Mouse (Mus musculus) liver, embryonic 14.5 days (tissue): ENCODE results near the gene Gcgr. TPM values are rescaled to one million over a fixed set of nuclear protein-coding genes. Genes with fewer than 3 reads are reported as not detected.
A peak's percentile ranks its signal among the peaks of the same experiment; 100 is the strongest.

Experiments used
- ATAC-seq: fragments of 200-750 bp; cut with Nextera tagmentation; 2 replicates; pipeline ENCODE4 v1.8.0; 2017; ENCODE audit warnings: moderate number of reproducible peaks, mild to moderate bottlenecking, moderate library complexity; ENCODE audit not compliant: insufficient read depth
- DNase-seq, 3 experiments: peaks; one replicate each; pipeline ENCODE4 v3.0.0-alpha.2; 2012 to 2013; ENCODE audit warnings: low read depth in 3 of 3, low spot score in 3 of 3
- H3K27ac ChIP-seq: fragments of 300-500 bp; sonication (generic); 2 replicates; pipeline ENCODE4 v1.5.1; 2014; ENCODE audit warnings: moderate library complexity, mild to moderate bottlenecking, control low read depth, inconsistent platforms
- H3K27me3 ChIP-seq: fragments of 300-500 bp; sonication (generic); 2 replicates; pipeline ENCODE4 v1.6.1; 2014; ENCODE audit warnings: mild to moderate bottlenecking, low read length, moderate library complexity; ENCODE audit not compliant: control insufficient read depth, insufficient read depth
- H3K36me3 ChIP-seq: fragments of 300-500 bp; sonication (generic); replicated peaks from 2 replicates; pipeline ENCODE4 v1.6.1; 2014; ENCODE audit warnings: low read depth; ENCODE audit not compliant: control insufficient read depth, insufficient read depth
- H3K4me1 ChIP-seq, 2 experiments: fragments of 200-500 bp in 1 of 2; fragments of 300-500 bp in 1 of 2; sonication (generic) in 1 of 2; replicated peaks; 2 replicates each; pipeline ENCODE4 v1.6.1; 2012 to 2014; ENCODE audit warnings: antibody characterized with exemption in 1 of 2, inconsistent platforms in 1 of 2, low read length in 1 of 2; ENCODE audit not compliant: control insufficient read depth in 2 of 2, insufficient read depth in 2 of 2
- H3K4me2 ChIP-seq: fragments of 300-500 bp; sonication (generic); 2 replicates; pipeline ENCODE4 v1.6.1; 2014; ENCODE audit warnings: low read depth, mild to moderate bottlenecking, control low read depth, moderate library complexity
- H3K4me3 ChIP-seq, 2 experiments: fragments of 200-500 bp in 1 of 2; fragments of 300-500 bp in 1 of 2; sonication (generic) in 1 of 2; 2 replicates each; pipeline ENCODE4 v1.5.1; 2012 to 2014; ENCODE audit warnings: low read depth in 2 of 2, low read length in 2 of 2, mild to moderate bottlenecking in 2 of 2, control low read depth in 1 of 2, inconsistent platforms in 1 of 2, moderate library complexity in 1 of 2; ENCODE audit not compliant: insufficient read depth in 1 of 2
- H3K9ac ChIP-seq: fragments of 300-500 bp; sonication (generic); replicated peaks from 2 replicates; pipeline ENCODE4 v1.6.1; 2014; ENCODE audit warnings: mild to moderate bottlenecking, control low read depth, moderate library complexity
- H3K9me3 ChIP-seq: fragments of 300-500 bp; sonication (generic); 2 replicates; pipeline ENCODE4 v1.6.1; 2016; ENCODE audit warnings: low read length, mixed read lengths; ENCODE audit not compliant: control insufficient read depth
- CTCF ChIP-seq: IDR thresholded peaks from 2 replicates; pipeline ENCODE4 v1.5.1; 2016; ENCODE audit warnings: antibody characterized with exemption, low read depth, control low read depth
- EP300 ChIP-seq: IDR thresholded peaks from 2 replicates; pipeline ENCODE4 v1.6.1; 2016; ENCODE audit warnings: antibody characterized with exemption, low read depth
- WGBS: fragments of 180-500 bp; shearing (Covaris S2); extraction: QIAGEN DNeasy Blood & Tissue Kit; methylation state at CpG from one replicate; pipeline ENCODE4 v1.1.7; 2014; ENCODE audit not compliant: insufficient replicate concordance; 5-methylcytosine and 5-hydroxymethylcytosine counted together
- polyA plus RNA-seq, 2 experiments: library from polyadenylated mRNA; depleted of rRNA in 1 of 2; stranded (reverse) in 1 of 2; unstranded in 1 of 2; fragments of >200 nt; fragmentation: Nextera tagmentation in 1 of 2; extraction: Ambion mirVana in 1 of 2; gene quantifications; 2 replicates each; pipeline versions ENCODE4 v1.2.1 to v1.2.3; 2012 to 2014

Gcgr gene
- polyA plus RNA-seq, 2 experiments, result 11.6 to 19.8 TPM

DNA sequence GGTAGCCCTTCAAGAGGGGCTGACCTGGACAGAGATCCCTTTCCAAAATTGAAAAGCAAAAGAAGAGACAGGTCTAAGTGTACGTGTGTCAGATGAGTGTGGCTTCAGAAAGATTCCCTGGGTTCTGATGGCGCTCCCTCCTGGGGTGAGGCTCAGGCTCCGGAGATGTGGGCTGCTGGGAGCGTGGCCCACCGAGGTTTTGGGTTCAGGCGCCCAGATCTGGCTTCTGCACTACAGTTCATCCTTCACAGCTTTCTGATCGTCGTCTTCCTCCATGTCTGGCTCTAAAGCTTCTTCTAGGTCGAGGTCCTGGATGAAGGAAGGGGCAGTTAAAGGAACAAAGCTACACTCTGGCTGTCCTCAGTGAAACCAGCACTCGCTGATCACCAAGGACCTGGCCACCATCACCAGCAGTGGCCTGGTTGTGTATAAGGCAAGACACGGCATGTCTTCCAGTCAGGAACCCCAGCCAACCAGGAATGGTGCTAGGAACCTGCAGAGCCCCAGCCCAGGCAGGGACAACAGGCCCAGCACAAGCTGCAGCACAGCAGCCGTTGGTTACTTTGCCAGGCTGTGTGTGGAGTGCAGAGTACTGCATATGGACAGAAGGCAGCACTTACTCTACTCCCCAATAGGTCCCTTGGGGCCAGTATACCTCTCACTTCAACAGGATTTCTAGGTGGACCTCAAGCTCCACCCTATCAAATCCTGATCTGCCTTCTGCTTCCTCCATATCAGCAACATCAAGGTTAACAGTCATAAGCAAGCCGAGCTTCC is 30.6 kb downstream of the Gcgr start:
- no peak overlapping the region for H3K9ac ChIP-seq
- no peak overlapping the region for H3K27ac ChIP-seq
- 78% methylated on average over 13 of the region's 13 CpGs for WGBS
- H3K4me2 ChIP-seq, result no peak overlapping the region
- H3K4me1 ChIP-seq, result no peaks in the 10 kb centered on the region
- TF ChIP-seq CTCF, result no peak
- TF ChIP-seq EP300, result no peak
- ATAC-seq (no peak), DNase-seq (no peak)
- H3K9me3 ChIP-seq, result no peaks in the 10 kb centered on the region
- H3K4me3 ChIP-seq, result no peak overlapping the region
- H3K36me3 ChIP-seq, result peaks cover 57% of the 10 kb centered on the region
- no peaks in the 10 kb centered on the region for H3K27me3 ChIP-seq

DNA sequence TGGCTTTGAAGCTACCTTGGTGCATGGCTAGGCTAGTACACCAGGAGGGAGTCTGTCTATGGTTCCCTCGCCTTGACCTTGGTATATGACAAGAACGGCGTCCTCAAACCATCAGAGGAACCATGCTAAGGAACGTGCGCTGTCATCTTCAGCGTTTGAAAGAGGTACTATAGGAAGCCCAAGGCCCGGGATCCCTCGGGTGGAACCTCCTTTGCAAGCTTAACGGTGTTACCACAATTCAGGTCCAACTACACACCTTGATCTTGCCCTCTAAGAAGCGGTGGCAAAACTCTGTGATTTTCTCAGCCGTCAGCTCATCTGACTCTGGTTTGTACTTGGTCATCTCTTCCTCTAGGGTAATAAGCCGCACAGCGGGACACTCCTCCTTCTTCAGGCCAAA is 32.5 kb downstream of the Gcgr start:
- H3K4me2 ChIP-seq, result no peak overlapping the region
- no peak overlapping the region for H3K27ac ChIP-seq
- no peak for TF ChIP-seq EP300
- TF ChIP-seq CTCF, result no peak
- DNase-seq (no peak), ATAC-seq (no peak)
- H3K4me3 ChIP-seq, result no peak overlapping the region
- H3K4me1 ChIP-seq, result no peaks in the 10 kb centered on the region
- no peaks in the 10 kb centered on the region for H3K27me3 ChIP-seq
- 91% methylated on average over 13 of the region's 13 CpGs for WGBS
- H3K9me3 ChIP-seq, result no peaks in the 10 kb centered on the region
- peaks cover 73% of the 10 kb centered on the region for H3K36me3 ChIP-seq
- H3K9ac ChIP-seq, result no peak overlapping the region

DNA sequence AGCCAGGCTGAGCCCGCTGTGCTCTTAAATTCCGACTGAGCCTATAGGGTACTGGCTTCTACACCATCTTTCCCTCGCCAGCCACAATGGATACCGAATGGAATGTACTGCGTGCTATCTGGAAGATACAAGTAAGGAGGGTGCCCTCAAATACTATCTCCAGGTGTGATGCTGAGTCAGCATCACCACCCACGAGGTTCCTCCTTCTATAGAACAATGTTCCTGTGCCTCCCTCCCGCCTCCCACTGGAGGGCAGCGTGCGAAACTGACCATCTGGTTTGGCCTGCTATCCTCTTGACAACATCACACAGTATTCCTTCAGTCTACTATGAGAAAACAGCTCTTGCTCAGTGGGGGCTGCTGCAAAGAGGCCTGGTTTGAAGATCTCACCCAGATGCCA is 34.6 kb downstream of the Gcgr start:
- Histone ChIP-seq H3K4me3 (no peak overlapping the region), H3K27ac (no peak overlapping the region), H3K9me3 (no peaks in the 10 kb centered on the region), H3K9ac (no peak overlapping the region), H3K4me1 (no peaks in the 10 kb centered on the region), H3K36me3 (peaks cover 86% of the 10 kb centered on the region), H3K27me3 (no peaks in the 10 kb centered on the region), H3K4me2 (no peak overlapping the region)
- WGBS, result 78% methylated on average over 9 of the region's 9 CpGs
- TF ChIP-seq EP300, result no peak
- no peak for TF ChIP-seq CTCF
- ATAC-seq (no peak), DNase-seq (no peak)

DNA sequence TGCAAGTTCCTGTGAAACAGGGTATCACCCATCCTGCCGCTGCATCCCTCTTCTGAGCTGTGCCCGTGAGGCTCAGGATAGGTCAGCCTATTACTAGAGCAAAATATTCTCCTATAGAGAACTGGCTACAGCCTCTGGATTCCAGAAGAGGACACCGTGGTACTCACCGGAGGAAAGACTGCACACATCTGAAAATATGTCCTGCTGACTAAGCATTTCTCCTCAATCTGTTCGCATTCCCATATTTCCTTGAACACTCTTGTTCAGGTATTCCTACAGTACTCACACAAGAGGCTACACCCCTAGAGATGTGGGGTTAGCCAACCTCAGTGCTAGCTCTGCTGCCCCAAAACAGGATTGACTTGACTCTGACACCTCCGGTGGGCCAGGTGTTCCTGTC is 37.8 kb downstream of the Gcgr start:
- Histone ChIP-seq H3K4me2 (no peak overlapping the region), H3K9ac (no peak overlapping the region), H3K9me3 (no peaks in the 10 kb centered on the region), H3K27me3 (no peaks in the 10 kb centered on the region), H3K4me1 (peaks cover 8 to 14% of the 10 kb centered on the region in 2 experiments), H3K4me3 (no peak overlapping the region), H3K27ac (no peak overlapping the region), H3K36me3 (peaks cover 65% of the 10 kb centered on the region)
- WGBS, result 83% methylated on average over 6 of the region's 6 CpGs
- DNase-seq (no peak), ATAC-seq (no peak)
- TF ChIP-seq EP300 (no peak), CTCF (no peak)

DNA sequence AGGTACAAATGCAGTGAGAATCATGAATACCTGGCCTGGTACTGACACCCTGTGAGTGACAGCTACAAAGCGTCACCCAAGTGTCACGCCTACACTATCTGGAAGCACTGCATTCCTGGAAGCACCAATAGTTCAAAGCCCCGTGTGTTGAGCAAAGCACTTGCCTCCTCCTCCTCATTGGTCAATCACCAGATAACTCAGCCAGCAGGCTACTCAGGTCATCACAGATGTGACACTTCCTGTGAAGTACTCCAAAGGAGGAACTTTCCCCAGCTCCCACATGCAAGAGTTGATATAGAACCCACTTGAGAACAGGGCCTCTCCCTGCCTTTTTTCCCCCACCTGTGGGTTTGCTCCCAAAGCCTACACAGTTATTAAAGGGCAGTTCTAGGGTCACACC is 40.6 kb downstream of the Gcgr start:
- H3K4me1 ChIP-seq, result peaks cover 17 to 21% of the 10 kb centered on the region in 2 experiments
- peak overlapping the region; percentile 98 for H3K4me2 ChIP-seq
- peaks cover 40% of the 10 kb centered on the region for H3K36me3 ChIP-seq
- H3K9me3 ChIP-seq, result no peaks in the 10 kb centered on the region
- TF ChIP-seq CTCF, result no peak
- TF ChIP-seq EP300, result no peak
- peak overlapping the region; percentile 83 to 85 for H3K4me3 ChIP-seq
- 17% methylated on average over 3 of the region's 3 CpGs for WGBS
- ATAC-seq (no peak), DNase-seq (no peak)
- H3K27ac ChIP-seq, result peak overlapping the region; percentile 12; the same call in 1 of the 2 replicates
- no peaks in the 10 kb centered on the region for H3K27me3 ChIP-seq
- peak overlapping the region; percentile 27; the same call in 1 of the 2 replicates for H3K9ac ChIP-seq
